Mouse (Mus musculus): ENCODE data around the gene Spert.

Gene Spert

GRCm38 (mm10) chr14:75592978-75593377 lies at the start of gene Spert:
Gene Spert (minus strand): TSS chr14:75593116.
- no peak for DNase-seq

- DNase-seq = no peak
These were observed 49.2 kb upstream of the Spert start, which contains the start of gene Erich6b for GRCm38 (mm10) chr14:75642080-75642479. Gene Erich6b (plus strand): TSS chr14:75642259.

GRCm38 (mm10) chr14:75641369-75641768 lies 48.5 kb upstream of the Spert start:
- no peak for DNase-seq

GRCm38 (mm10) chr14:75640846-75641245 lies 47.9 kb upstream of the Spert start:
- DNase-seq = no peak

- no peak for DNase-seq
These were observed 44.7 kb upstream of the Spert start for GRCm38 (mm10) chr14:75637641-75638040.

- DNase-seq = no peak
These were observed 43.2 kb upstream of the Spert start for GRCm38 (mm10) chr14:75636107-75636506.

- no peak for DNase-seq
These were observed 42.4 kb upstream of the Spert start for GRCm38 (mm10) chr14:75635350-75635749.

- no peak for DNase-seq
These were observed 36.0 kb upstream of the Spert start for GRCm38 (mm10) chr14:75628870-75629269.

- DNase-seq = no peak
These were observed 30.1 kb upstream of the Spert start for GRCm38 (mm10) chr14:75622984-75623383.

- no peak for DNase-seq
These were observed 23.5 kb upstream of the Spert start for GRCm38 (mm10) chr14:75616375-75616774.

- no peak for DNase-seq
These were observed 16.3 kb upstream of the Spert start for GRCm38 (mm10) chr14:75609176-75609575.

GRCm38 (mm10) chr14:75583870-75584269 lies 9.0 kb downstream of the Spert start:
- DNase-seq = no peak

GRCm38 (mm10) chr14:75579010-75579409 lies 13.9 kb downstream of the Spert start:
- DNase-seq = no peak

GRCm38 (mm10) chr14:75566303-75566702 lies 26.6 kb downstream of the Spert start:
- no peak for DNase-seq

GRCm38 (mm10) chr14:75565534-75566140 lies 27.3 kb downstream of the Spert start:
- DNase-seq = no peak

- no peak for DNase-seq
These were observed 31.2 kb downstream of the Spert start for GRCm38 (mm10) chr14:75561577-75562331.

GRCm38 (mm10) chr14:75541731-75542130 lies 51.2 kb downstream of the Spert start:
- no peak for DNase-seq

GRCm38 (mm10) chr14:75540996-75541350 lies 51.9 kb downstream of the Spert start:
- DNase-seq = no peak

GRCm38 (mm10) chr14:75540216-75540995 lies 52.5 kb downstream of the Spert start:
- no peak for DNase-seq

GRCm38 (mm10) chr14:75539205-75539604 lies 53.7 kb downstream of the Spert start:
- no peak for DNase-seq
